Mouse (Mus musculus) thymus, adult 2 months (tissue): ENCODE results near the gene Ttc9c.

Experiments used
- CTCF ChIP-seq: fragments of 200-500 bp; IDR thresholded peaks from 2 replicates; pipeline ENCODE4 v1.5.1; 2012; ENCODE audit warnings: mild to moderate bottlenecking, control low read depth, low read length, moderate library complexity, borderline replicate concordance; ENCODE audit not compliant: control insufficient read depth, poor library complexity, insufficient read depth; ENCODE audit errors: extremely low read depth
- POLR2A ChIP-seq: fragments of 200-500 bp; IDR thresholded peaks from 2 replicates; pipeline ENCODE4 v1.6.1; 2012; ENCODE audit warnings: mild to moderate bottlenecking, low read length, control low read depth, moderate library complexity; ENCODE audit not compliant: control insufficient read depth, poor library complexity, insufficient read depth; ENCODE audit errors: extremely low read depth

- no peak for TF ChIP-seq CTCF
- TF ChIP-seq POLR2A, result no peak
Observed at GRCm38 (mm10) chr19:8773409-8773808, 45.7 kb downstream of the Ttc9c start.
